Mouse (Mus musculus): ENCODE measurements around the gene Nasp. TPM values are rescaled to one million over a fixed set of nuclear protein-coding genes. Genes with fewer than 3 reads are reported as not detected.

Gene Nasp
- total and polyA plus RNA-seq, 3 experiments, result 25.8 to 326 (median 134) TPM

DNA sequence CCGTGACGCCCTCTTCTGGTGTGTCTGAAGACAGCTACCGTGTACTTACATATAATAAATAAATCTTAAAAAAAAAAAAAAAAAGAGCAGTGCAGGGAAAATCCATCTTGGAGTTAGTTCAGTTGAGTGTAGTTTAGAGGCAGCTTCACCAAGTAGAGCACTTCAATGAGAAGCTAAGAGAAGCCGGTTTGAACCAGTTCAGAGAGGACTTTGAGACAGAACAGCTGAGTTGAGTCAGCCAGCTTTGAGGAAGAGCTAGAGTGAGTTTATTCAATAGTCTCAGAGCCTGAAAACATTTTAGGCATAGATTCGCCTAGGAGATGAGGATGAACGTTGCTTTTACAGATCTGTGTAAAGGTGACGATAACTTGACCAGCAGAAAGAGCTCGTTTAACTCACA is 31.9 kb downstream of the Nasp start:
- no peak for DNase-seq (ENCODE audit: low spot score)
- Histone ChIP-seq H3K36me3 (replicated peaks) (peaks cover 67% of the 10 kb centered on the region), H3K4me3 (ENCODE audit: low read depth, low read length) (no peak overlapping the region), H3K27me3 (ENCODE audit: insufficient read depth, low read length) (no peaks in the 10 kb centered on the region), H3K9me3 (replicated peaks) (no peaks in the 10 kb centered on the region), H3K4me1 (ENCODE audit: insufficient read depth, low read depth, low read length) (peaks cover 44% of the 10 kb centered on the region)
- TF ChIP-seq GATA1 (IDR thresholded peaks at IDR 0.05; ENCODE audit: borderline replicate concordance, low read length), result no peak
- TF ChIP-seq TAL1 (conservative IDR thresholded peaks at IDR 0.05; ENCODE audit: low read depth, low read length), result no peak
- TF ChIP-seq GATA2 (IDR thresholded peaks at IDR 0.05; ENCODE audit: borderline replicate concordance, low read depth, low read length), result no peak
- no peak for TF ChIP-seq CTCF (IDR thresholded peaks at IDR 0.05; ENCODE audit: low read depth, low read length)
- no peak for ATAC-seq (ENCODE audit: extremely low read depth, insufficient number of reproducible peaks, low FRiP score, poor library complexity, severe bottlenecking)

DNA sequence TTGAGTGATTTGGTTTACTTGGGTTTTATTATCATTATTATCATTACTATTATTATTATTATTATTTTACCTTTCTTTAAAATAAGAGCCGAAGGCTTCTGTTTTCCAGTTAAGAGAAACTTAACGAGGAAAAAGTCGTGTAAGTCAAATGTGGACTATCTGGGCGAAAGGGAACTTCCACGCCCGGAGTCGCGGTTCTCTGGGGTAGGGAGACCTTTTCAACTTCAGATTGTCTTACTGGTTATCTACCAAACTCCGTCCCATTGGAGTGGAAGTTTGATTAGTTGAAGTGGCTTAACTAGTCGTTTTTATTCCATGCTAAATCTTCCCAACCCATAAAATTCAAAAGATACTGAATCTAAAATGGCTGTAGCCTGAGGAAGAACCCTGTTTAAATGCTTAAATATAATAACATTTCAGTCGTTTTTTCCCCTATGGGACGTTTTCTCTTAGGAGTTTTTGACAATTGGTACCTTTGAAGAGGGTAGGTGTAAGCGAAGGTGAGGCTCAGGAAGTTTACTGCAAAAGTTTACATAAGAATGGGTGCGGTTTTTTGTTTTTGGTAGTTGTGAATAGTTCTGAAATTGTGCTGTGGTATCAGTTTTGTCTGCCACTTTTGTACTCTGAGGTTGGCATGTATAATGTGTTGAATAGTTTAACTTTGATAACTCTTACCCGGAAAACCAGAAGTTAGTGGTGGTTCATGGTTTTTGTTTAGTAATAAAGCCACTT is 69.4 kb downstream of the Nasp start:
- Histone ChIP-seq H3K4me1 (ENCODE audit: insufficient read depth, low read depth, low read length) (peaks cover 31% of the 10 kb centered on the region), H3K27me3 (ENCODE audit: insufficient read depth, low read length) (no peaks in the 10 kb centered on the region), H3K9me3 (replicated peaks) (no peaks in the 10 kb centered on the region), H3K4me3 (ENCODE audit: low read depth, low read length) (peak overlapping the region; percentile 97), H3K36me3 (replicated peaks) (peaks cover 30% of the 10 kb centered on the region)
- DNase-seq (ENCODE audit: low spot score) (no peak), ATAC-seq (ENCODE audit: extremely low read depth, insufficient number of reproducible peaks, low FRiP score, poor library complexity, severe bottlenecking) (no peak)
- TF ChIP-seq CTCF (IDR thresholded peaks at IDR 0.05; ENCODE audit: low read depth, low read length), result no peak
- no peak for TF ChIP-seq GATA2 (IDR thresholded peaks at IDR 0.05; ENCODE audit: borderline replicate concordance, low read depth, low read length)
- no peak for TF ChIP-seq POLR2AphosphoS5 (IDR thresholded peaks at IDR 0.05; ENCODE audit: insufficient replicate concordance, low read depth, low read length)
- no peak for TF ChIP-seq TAL1 (conservative IDR thresholded peaks at IDR 0.05; ENCODE audit: low read depth, low read length)
- no peak for TF ChIP-seq GATA1 (IDR thresholded peaks at IDR 0.05; ENCODE audit: borderline replicate concordance, low read length)

GRCm38 (mm10) chr4:116557306-116558121 is 70.2 kb downstream of the Nasp start, which contains the start of gene Gpbp1l1:
TSS of gene Gpbp1l1 (plus strand) at chr4:116557658.
- ATAC-seq (ENCODE audit: extremely low read depth, insufficient number of reproducible peaks, low FRiP score, poor library complexity, severe bottlenecking), result peak; percentile 56

GRCm38 (mm10) chr4:116556561-116557305 is 71.0 kb downstream of the Nasp start:
- Histone ChIP-seq H3K27me3 (ENCODE audit: insufficient read depth, low read length) (no peaks in the 10 kb centered on the region), H3K4me1 (ENCODE audit: insufficient read depth, low read depth, low read length) (peaks cover 20% of the 10 kb centered on the region), H3K36me3 (replicated peaks) (peaks cover 31% of the 10 kb centered on the region), H3K4me3 (ENCODE audit: low read depth, low read length) (peak overlapping the region; percentile 97), H3K9me3 (replicated peaks) (no peaks in the 10 kb centered on the region)
- ATAC-seq (ENCODE audit: extremely low read depth, insufficient number of reproducible peaks, low FRiP score, poor library complexity, severe bottlenecking), result peak; percentile 88
- peak; percentile 71 for DNase-seq (ENCODE audit: low spot score)
- TF ChIP-seq POLR2AphosphoS5 (IDR thresholded peaks at IDR 0.05; ENCODE audit: insufficient replicate concordance, low read depth, low read length) (no peak; the same call in 1 of the 2 replicates), GATA2 (IDR thresholded peaks at IDR 0.05; ENCODE audit: borderline replicate concordance, low read depth, low read length) (no peak)

More at GRCm38 (mm10) chr4:116557306-116558121, 70.2 kb downstream of the Nasp start, which contains the start of gene Gpbp1l1:
- DNase-seq (ENCODE audit: low spot score), result peak; percentile 78
- H3K9me3 ChIP-seq (replicated peaks), result no peaks in the 10 kb centered on the region
- H3K27me3 ChIP-seq (ENCODE audit: insufficient read depth, low read length), result no peaks in the 10 kb centered on the region
- H3K4me3 ChIP-seq (ENCODE audit: low read depth, low read length), result peak within 1 kb of the TSS; percentile 97
- TF ChIP-seq TAL1 (conservative IDR thresholded peaks at IDR 0.05; ENCODE audit: low read depth, low read length) (no peak), GATA1 (IDR thresholded peaks at IDR 0.05; ENCODE audit: borderline replicate concordance, low read length) (no peak), POLR2AphosphoS5 (IDR thresholded peaks at IDR 0.05; ENCODE audit: insufficient replicate concordance, low read depth, low read length) (0 out of 2 replicates have a peak, but pooled peaks have one; percentile 62)
- peaks cover 25% of the 10 kb centered on the region for H3K4me1 ChIP-seq (ENCODE audit: insufficient read depth, low read depth, low read length)
- H3K36me3 ChIP-seq (replicated peaks), result peaks cover 33% of the 10 kb centered on the region

GRCm38 (mm10) chr4:116555413-116556300 is 72.1 kb downstream of the Nasp start, which contains the start of gene Tmem69:
TSS of gene Tmem69 (minus strand) at chr4:116555936.
- H3K27me3 ChIP-seq (ENCODE audit: insufficient read depth, low read length), result no peaks in the 10 kb centered on the region
- ATAC-seq (ENCODE audit: extremely low read depth, insufficient number of reproducible peaks, low FRiP score, poor library complexity, severe bottlenecking) (no peak; the same call in 1 of the 2 replicates), DNase-seq (ENCODE audit: low spot score) (no peak)
- no peaks in the 10 kb centered on the region for H3K9me3 ChIP-seq (replicated peaks)
- TF ChIP-seq TAL1 (conservative IDR thresholded peaks at IDR 0.05; ENCODE audit: low read depth, low read length), result no peak
- TF ChIP-seq GATA1 (IDR thresholded peaks at IDR 0.05; ENCODE audit: borderline replicate concordance, low read length), result no peak
- no peak for TF ChIP-seq POLR2AphosphoS5 (IDR thresholded peaks at IDR 0.05; ENCODE audit: insufficient replicate concordance, low read depth, low read length)
- TF ChIP-seq CTCF (IDR thresholded peaks at IDR 0.05; ENCODE audit: low read depth, low read length), result no peak
- no peak for TF ChIP-seq GATA2 (IDR thresholded peaks at IDR 0.05; ENCODE audit: borderline replicate concordance, low read depth, low read length)
- H3K36me3 ChIP-seq (replicated peaks), result peaks cover 32% of the 10 kb centered on the region
- peaks cover 15% of the 10 kb centered on the region for H3K4me1 ChIP-seq (ENCODE audit: insufficient read depth, low read depth, low read length)
- peak within 1 kb of the TSS; percentile 97 for H3K4me3 ChIP-seq (ENCODE audit: low read depth, low read length)
